Mouse (Mus musculus): ENCODE results near the gene Ptprg.

DNA sequence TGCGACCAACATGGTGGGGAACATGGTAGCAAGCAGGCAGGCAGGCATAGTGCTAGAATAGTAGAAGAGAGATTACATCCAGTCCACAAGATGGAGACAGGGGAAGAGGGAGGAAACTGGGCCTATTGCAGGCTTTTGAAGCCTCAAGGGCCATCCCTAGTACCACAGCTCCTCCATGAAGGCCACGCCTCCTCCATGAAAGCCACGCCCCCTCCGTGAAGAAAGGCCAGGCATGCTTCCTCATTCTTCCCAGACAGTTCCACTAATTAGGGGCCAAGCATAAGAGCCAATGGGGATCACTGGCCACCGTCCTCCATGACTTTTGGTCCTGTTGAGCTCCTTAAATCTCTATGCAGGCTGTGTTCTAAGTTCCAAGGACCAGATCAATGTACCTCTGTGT is 17.2 kb upstream of the Ptprg start:
- TF ChIP-seq POLR2A (IDR thresholded peaks at IDR 0.05; ENCODE audit: insufficient read depth, low read depth, low read length) (no peak), CTCF (IDR thresholded peaks at IDR 0.05) (no peak)
